Mouse (Mus musculus): ENCODE data around the gene Gramd2. TPM values are rescaled to one million over a fixed set of nuclear protein-coding genes. Genes with fewer than 3 reads are reported as not detected.

The Gramd2 gene
- not detected in 2 replicates for polyA plus RNA-seq (2012)

GRCm38 (mm10) chr9:59679678-59680533, at the start of gene Gramd2:
Gene Gramd2, plus strand, starts transcription at chr9:59680144.
- H3K4me1 ChIP-seq (ENCODE audit: control insufficient read depth) = peaks cover 11% of the 10 kb centered on the region
- TF ChIP-seq TAL1 (IDR thresholded peaks at IDR 0.05; ENCODE audit: low read length) (no peak), GATA1 (IDR thresholded peaks at IDR 0.05; ENCODE audit: low read length) (no peak)
- peaks cover 6% of the 10 kb centered on the region; the same call in 1 of the 2 replicates for H3K36me3 ChIP-seq (ENCODE audit: control insufficient read depth)
- no peaks in the 10 kb centered on the region for H3K9me3 ChIP-seq (ENCODE audit: control insufficient read depth, low read length)
- peak within 1 kb of the TSS; percentile 44 for H3K4me3 ChIP-seq (replicated peaks)
- peaks cover 44% of the 10 kb centered on the region for H3K27me3 ChIP-seq (ENCODE audit: control insufficient read depth)

GRCm38 (mm10) chr9:59638372-59638771, 41.6 kb upstream of the Gramd2 start:
- peaks cover 11% of the 10 kb centered on the region for H3K4me1 ChIP-seq (ENCODE audit: control insufficient read depth)
- peaks cover 11% of the 10 kb centered on the region for H3K36me3 ChIP-seq (ENCODE audit: control insufficient read depth)
- TF ChIP-seq GATA1 (IDR thresholded peaks at IDR 0.05; ENCODE audit: low read length) (no peak), TAL1 (IDR thresholded peaks at IDR 0.05; ENCODE audit: low read length) (no peak)
- H3K4me3 ChIP-seq (replicated peaks) = no peak overlapping the region
- H3K9me3 ChIP-seq (ENCODE audit: control insufficient read depth, low read length) = no peaks in the 10 kb centered on the region
- no peaks in the 10 kb centered on the region for H3K27me3 ChIP-seq (ENCODE audit: control insufficient read depth)

DNA sequence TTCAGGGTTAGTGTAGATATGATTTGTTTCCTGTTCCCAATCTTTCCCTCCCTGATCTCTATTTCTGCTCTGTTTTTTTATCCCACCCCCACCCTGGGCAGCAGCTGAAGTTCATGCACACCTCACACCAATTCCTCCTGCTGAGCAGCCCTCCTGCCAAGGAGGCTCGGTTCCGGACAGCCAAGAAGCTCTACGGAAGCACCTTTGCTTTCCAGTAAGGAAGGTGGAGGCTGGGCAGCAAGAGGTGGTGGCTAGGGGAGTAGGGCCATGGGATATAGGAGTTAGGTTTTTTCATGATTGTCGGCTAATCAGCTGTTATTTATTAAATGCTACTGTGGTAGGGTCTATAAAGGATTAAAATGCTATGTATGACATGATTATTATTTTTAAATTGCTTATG, 40.0 kb upstream of the Gramd2 start:
- Histone ChIP-seq H3K9me3 (ENCODE audit: control insufficient read depth, low read length) (no peaks in the 10 kb centered on the region), H3K4me3 (replicated peaks) (no peak overlapping the region), H3K27me3 (ENCODE audit: control insufficient read depth) (no peaks in the 10 kb centered on the region), H3K36me3 (ENCODE audit: control insufficient read depth) (peaks cover 9% of the 10 kb centered on the region), H3K4me1 (ENCODE audit: control insufficient read depth) (peaks cover 11% of the 10 kb centered on the region)
- TF ChIP-seq TAL1 (IDR thresholded peaks at IDR 0.05; ENCODE audit: low read length) = no peak
- TF ChIP-seq GATA1 (IDR thresholded peaks at IDR 0.05; ENCODE audit: low read length) = no peak

DNA sequence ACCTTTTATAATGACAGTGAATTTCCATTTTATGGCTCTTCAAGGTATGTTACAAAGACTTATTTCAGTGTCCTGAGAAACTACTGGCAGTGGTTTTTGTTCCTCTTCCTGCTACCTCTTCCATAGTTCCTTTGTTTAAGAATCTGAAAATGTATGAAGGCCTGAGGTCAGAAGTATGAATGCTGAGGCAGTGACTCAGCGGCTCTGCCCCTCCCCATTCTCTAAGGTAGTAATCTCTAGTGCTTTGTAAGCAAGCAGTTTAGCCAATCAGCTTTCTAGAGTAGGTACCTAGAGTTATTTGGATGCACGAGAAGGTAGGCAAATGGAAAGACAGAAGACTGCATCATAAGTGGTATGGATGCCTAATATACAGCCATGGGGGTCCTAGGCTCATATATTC, 38.6 kb upstream of the Gramd2 start:
- TF ChIP-seq TAL1 (IDR thresholded peaks at IDR 0.05; ENCODE audit: low read length) (no peak), GATA1 (IDR thresholded peaks at IDR 0.05; ENCODE audit: low read length) (no peak)
- H3K27me3 ChIP-seq (ENCODE audit: control insufficient read depth) = no peaks in the 10 kb centered on the region
- no peak overlapping the region for H3K4me3 ChIP-seq (replicated peaks)
- no peaks in the 10 kb centered on the region for H3K9me3 ChIP-seq (ENCODE audit: control insufficient read depth, low read length)
- peaks cover 9% of the 10 kb centered on the region for H3K36me3 ChIP-seq (ENCODE audit: control insufficient read depth)
- H3K4me1 ChIP-seq (ENCODE audit: control insufficient read depth) = peaks cover 11% of the 10 kb centered on the region

DNA sequence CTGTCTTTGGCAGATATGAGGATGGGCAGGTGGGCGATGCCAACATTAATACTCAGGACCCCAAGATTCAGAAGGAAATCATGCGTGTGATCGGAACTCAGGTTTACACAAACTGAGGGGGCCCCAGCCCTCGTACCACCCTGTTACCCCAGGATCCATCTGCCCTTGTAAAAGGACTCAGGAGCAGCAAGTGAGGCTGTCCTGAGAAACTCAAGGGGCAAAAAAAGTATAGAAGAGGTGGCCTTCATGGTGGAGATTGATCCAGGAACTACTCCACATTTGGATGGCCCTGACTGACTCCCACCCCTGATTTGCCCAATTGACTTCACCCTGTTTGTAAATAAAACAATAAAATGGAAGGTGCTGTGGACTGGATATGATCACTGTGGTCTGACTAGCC, 30.0 kb upstream of the Gramd2 start:
- TF ChIP-seq TAL1 (IDR thresholded peaks at IDR 0.05; ENCODE audit: low read length) (no peak), GATA1 (IDR thresholded peaks at IDR 0.05; ENCODE audit: low read length) (no peak)
- Histone ChIP-seq H3K27me3 (ENCODE audit: control insufficient read depth) (peaks cover 5% of the 10 kb centered on the region), H3K9me3 (ENCODE audit: control insufficient read depth, low read length) (no peaks in the 10 kb centered on the region), H3K4me1 (ENCODE audit: control insufficient read depth) (peaks cover 14% of the 10 kb centered on the region), H3K36me3 (ENCODE audit: control insufficient read depth) (peaks cover 12% of the 10 kb centered on the region; the same call in 1 of the 2 replicates), H3K4me3 (replicated peaks) (no peak overlapping the region)

DNA sequence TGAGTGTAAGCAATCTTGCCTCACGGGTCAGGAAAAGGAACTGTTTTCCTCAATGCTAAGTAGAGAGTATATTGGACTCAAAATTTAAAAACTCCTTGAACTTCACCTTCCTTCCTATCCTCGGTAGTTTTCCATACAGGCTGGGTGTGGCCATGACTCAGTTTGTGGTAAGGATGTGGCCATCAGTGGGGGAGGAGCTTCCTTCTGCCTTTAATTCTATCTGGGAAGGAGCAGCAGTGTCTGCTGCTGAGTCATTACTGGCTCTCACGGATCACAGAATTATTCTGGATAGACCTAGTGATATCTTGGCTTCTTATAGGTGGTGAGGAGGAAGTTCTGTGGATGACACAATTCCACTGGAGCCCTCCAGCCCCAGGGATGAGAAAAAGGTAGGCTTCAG, 26.6 kb upstream of the Gramd2 start:
- H3K36me3 ChIP-seq (ENCODE audit: control insufficient read depth) = peaks cover 12% of the 10 kb centered on the region; the same call in 1 of the 2 replicates
- peaks cover 40% of the 10 kb centered on the region for H3K27me3 ChIP-seq (ENCODE audit: control insufficient read depth)
- no peaks in the 10 kb centered on the region; the same call in 1 of the 2 replicates for H3K9me3 ChIP-seq (ENCODE audit: control insufficient read depth, low read length)
- H3K4me1 ChIP-seq (ENCODE audit: control insufficient read depth) = peaks cover 36% of the 10 kb centered on the region
- no peak overlapping the region for H3K4me3 ChIP-seq (replicated peaks)
- no peak for TF ChIP-seq TAL1 (IDR thresholded peaks at IDR 0.05; ENCODE audit: low read length)

DNA sequence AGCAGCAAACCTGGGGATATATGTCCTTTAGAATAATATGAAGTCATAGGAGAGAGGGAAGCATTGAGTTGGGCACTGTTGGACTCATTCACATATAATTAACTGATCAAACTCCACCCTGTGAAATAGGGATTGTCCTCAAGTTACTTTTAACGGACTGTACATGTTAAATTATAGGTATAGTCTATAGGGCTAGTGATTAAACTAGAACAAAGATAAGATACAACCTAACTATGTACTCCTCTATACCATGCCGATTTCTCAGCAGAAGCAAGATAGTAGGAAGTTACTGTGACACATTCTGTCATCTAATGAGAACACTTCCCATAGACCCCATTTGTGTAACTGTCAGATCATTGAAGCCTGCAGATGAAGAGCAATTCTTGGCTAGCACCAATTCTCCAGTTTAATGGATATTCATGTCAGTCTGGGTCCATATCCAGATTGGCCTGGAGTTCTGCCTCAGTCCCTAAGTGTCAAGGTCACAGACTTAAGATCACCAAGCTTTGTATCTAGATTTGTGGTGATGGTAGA, 25.4 kb upstream of the Gramd2 start:
- H3K27me3 ChIP-seq (ENCODE audit: control insufficient read depth) = peaks cover 51% of the 10 kb centered on the region
- no peak overlapping the region for H3K4me3 ChIP-seq (replicated peaks)
- peaks cover 40% of the 10 kb centered on the region for H3K4me1 ChIP-seq (ENCODE audit: control insufficient read depth)
- H3K9me3 ChIP-seq (ENCODE audit: control insufficient read depth, low read length) = no peaks in the 10 kb centered on the region; the same call in 1 of the 2 replicates
- TF ChIP-seq GATA1 (IDR thresholded peaks at IDR 0.05; ENCODE audit: low read length) (no peak), TAL1 (IDR thresholded peaks at IDR 0.05; ENCODE audit: low read length) (no peak)
- H3K36me3 ChIP-seq (ENCODE audit: control insufficient read depth) = peaks cover 4% of the 10 kb centered on the region; the same call in 1 of the 2 replicates

GRCm38 (mm10) chr9:59655958-59656634, 23.8 kb upstream of the Gramd2 start, which contains the start of gene Pkm:
Gene Pkm, plus strand, starts transcription at chr9:59656368.
- Histone ChIP-seq H3K9me3 (ENCODE audit: control insufficient read depth, low read length) (no peaks in the 10 kb centered on the region; the same call in 1 of the 2 replicates), H3K4me3 (replicated peaks) (peak within 1 kb of the TSS; percentile 68), H3K36me3 (ENCODE audit: control insufficient read depth) (no peaks in the 10 kb centered on the region), H3K4me1 (ENCODE audit: control insufficient read depth) (peaks cover 51% of the 10 kb centered on the region), H3K27me3 (ENCODE audit: control insufficient read depth) (peaks cover 59% of the 10 kb centered on the region)
- no peak for TF ChIP-seq GATA1 (IDR thresholded peaks at IDR 0.05; ENCODE audit: low read length)
- TF ChIP-seq TAL1 (IDR thresholded peaks at IDR 0.05; ENCODE audit: low read length) = no peak
